Mouse (Mus musculus) kidney, adult 9 months (tissue): ENCODE data around the gene Pou2f3.

Experiments
- DNase-seq: peaks from one replicate; pipeline ENCODE4 v3.0.0; 2022

Gene Pou2f3

DNA sequence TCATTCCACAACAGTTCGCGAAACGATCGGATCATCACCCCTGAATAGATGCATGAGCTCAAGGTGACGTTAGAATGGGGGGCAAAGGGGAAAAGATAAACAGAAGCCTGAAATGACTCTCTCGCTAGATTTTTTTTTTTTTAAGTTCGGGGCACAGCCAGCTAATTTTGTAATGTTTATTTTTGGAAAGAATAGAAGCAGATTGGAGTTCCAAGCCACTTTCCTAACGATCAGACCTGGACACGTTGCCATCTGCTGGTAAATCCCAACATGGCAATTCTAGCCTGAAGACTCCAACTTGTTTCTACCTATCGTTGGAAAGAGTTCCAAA is 103.0 kb downstream of the Pou2f3 start, which contains the start of gene Arhgef12:
Arhgef12 (minus strand) TSS at position 53 of the 331 bp plus-strand sequence.
- peak; percentile 82 for DNase-seq

DNA sequence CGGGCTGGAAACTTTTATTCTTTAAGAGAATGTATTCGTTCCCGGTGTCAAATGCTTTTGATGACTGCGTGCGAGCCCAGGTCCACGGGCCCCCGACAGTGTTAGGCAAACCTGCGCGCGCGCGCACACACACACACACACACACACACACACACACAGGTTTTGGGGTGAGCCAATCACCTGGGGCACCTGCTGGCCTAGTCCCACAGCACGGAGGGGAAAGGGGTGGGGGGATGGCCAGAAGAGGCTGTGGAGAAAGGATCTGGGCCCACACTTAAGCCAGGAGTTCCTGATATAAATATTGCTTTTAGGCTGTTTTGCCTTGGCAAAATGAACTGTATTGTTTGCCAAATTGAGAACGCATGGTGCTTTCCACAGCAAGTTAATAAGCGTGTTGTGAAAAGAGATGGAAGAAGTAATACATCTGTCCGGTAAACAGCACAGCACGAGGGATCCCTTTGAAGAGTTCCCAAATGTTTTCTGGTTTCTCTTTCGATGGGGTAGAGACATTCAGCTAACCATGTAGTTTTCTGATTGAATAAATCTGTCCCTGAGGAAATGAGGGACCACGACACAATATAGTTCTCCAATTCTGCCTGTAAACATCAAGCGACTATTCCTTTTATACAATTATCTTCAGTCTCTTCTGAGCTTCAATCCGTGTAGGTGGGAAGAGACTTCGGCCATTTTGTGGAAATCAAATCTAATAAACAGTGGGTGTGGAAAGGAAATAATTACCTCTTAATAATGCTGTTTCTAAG is 103.6 kb downstream of the Pou2f3 start:
- DNase-seq: peak; percentile 62

DNA sequence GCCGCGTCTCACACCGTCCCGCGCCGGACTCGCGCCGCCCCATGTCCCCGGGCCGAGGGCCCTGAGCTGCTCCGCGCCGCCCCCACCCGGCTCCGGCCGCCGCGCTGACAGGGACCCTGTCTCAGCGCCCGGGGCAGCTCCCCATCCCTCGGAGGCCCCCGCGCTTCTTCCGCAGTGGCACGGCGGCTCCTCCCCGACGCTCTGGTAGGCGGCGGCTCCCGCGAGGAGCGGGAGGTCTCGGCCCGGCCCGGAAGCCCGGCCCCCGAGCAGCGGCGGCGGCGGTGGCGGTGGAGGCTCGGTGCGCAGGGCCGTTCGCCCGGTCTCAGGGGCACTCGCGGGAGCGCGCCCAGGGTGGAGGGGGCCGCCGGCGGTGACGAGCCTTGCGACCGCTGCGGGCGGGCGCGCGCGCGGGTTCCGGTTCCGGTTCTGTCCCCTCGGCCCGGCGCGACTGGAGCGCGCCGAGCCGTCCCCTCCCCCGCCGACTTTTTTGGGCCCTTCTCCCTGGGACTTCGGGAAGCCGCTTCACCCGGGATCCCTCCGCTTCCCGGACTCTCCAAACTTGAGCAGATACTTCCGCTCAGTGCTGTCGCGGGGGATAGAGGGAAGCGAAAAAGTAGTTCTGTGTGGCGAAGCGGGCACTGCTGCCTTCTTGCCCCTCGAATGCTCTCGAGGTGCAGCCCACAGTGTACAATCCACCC is 104.4 kb downstream of the Pou2f3 start:
- DNase-seq: peak; percentile 94

DNA sequence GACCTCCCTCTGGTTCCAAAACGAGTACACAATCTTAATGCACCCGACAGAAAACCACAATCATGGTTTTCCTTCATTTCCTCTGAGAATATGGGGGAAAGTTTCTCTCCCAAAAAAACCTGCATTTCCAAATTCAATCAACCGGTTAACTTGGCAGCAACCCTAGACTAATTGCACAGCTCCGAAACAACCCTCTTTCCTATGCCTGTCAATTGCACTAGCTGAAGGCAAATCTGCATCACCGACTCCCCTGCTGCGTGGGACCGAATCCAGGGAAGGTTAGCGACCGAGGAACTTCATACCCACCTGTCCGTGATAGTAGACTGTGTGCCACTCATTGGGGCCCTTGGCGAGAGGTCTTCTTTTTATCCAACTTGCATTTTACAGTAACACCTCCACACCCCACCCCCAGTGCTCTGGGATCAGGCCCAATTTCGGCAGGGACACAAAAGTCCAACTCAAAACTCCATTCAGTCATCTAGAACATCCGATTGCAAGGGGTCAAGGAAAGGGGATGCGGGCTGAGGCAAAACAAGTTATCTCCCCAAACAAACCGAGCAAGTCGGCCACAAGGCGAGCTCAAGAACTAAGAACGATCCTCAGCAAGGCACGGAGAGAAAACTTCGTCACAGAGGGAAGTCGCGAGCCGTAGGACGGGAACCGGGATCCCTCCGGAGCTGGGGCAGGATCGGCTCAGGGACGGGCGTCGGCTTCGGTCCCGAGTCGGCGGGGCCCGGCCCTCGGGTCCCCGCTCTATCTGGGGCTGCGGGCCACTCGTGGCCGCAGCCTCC is 105.1 kb downstream of the Pou2f3 start:
- peak; percentile 86 for DNase-seq

DNA sequence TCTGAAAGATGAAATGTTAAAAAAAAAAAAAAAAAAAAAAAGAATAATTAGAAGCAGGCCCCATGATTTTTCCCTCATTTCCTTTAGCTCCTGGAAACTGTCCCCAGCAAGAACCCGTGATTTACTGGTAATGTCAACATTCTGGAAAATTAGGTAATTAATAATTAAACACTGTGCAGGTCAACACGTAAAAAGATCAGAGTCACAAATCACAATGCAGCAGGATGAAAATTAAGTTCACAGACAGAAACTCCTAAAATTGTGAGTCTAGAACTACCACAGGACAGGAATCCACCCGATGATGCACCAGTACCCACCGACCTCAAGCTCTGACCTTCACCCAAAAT is 105.7 kb downstream of the Pou2f3 start:
- DNase-seq: peak; percentile 53

DNA sequence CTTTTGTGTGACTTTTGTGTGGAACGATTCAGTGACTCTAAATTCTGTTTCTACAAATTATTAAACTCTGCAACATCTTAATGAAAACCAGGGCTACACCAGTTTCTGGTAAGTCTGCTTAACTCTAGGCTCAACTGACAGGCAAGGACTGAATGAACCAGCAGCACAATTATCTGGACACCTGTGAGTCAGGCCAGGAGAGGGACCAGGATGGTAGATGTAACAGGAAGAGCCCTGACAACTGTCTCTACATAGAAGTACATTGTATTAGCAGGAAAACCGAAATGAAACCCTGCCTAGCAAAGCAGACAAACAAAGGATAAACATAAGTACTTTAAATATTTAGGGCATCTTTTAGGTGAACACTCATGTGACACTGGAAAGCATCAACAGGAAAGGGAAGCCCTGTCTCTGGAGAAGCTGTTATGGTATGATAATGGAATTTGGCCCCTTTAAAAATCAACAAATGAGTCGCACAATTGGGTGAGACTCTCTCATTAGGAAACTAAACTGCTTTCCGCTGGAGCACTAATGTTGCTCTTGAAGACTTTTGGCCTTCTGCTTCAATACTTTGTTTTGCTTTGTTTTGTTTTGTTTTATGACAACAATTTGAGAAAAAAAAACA is 106.4 kb downstream of the Pou2f3 start:
- no peak for DNase-seq

DNA sequence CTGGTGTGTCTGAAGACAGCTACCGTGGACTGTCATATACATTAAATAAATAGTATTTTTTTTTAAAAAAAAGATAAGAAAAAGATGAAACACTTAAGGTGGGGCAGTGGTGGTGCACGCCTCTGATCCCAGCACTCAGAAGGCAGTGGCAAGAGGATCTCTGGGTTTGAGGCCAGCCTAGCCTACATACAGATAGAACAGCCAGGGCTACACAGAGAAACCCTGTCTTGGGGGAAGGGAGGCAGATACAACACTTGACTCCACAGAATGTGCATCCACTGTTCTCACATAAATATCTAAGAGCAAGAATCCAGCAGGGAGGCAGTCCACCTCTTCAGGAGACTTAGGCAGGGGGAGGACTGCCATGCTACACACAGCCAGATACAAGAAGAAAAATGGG is 107.2 kb downstream of the Pou2f3 start:
- no peak for DNase-seq

DNA sequence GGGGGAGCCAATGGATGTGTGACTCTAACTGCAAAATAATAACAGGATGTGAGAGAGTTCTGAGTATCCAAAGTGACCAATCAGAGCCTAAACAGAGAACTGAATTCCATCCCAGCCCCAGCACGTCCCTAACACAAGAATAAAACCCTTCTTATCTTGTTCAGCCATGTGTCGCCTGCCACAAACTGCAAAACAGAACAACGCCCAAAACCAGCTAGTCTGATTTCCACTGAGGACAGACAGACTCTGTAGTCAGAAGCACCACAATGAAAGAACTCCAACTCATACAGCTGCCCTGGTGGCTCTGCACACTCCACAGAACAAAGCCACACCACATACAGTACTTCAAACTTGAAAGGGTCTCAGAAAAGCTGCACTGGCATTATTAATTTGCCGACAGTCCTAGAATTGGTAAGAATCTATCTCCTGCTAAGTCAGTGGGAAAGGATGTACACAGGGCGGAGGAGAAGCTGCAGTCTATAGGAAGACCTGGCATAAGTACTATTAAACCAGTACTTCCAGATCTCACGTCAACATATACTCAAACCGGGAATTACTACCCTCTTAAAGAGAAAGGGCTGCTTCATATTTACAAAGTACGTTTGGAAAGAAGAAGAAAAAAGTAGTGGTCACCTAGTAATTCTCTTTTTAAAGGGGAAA is 108.1 kb downstream of the Pou2f3 start:
- no peak for DNase-seq

DNA sequence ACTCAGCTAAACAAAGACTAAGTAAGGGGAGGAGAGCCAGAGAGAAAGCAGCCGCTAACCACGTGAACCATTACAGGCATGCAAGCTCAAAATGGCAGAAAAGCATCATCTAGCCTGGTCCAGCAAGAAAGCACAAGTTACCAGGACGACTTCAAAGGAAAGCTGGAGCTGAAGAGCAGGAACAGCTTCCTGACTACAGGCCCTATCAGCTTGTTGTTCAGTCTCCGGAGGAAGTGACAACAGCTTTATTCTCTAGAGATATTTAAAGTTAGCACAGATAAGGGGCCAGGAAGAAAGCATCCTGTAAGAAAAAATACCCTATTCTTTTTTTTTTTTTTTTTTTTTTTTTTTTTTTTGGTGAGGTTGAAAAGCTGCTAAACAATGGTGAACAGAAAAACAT is 111.2 kb downstream of the Pou2f3 start:
- DNase-seq: peak; percentile 39

DNA sequence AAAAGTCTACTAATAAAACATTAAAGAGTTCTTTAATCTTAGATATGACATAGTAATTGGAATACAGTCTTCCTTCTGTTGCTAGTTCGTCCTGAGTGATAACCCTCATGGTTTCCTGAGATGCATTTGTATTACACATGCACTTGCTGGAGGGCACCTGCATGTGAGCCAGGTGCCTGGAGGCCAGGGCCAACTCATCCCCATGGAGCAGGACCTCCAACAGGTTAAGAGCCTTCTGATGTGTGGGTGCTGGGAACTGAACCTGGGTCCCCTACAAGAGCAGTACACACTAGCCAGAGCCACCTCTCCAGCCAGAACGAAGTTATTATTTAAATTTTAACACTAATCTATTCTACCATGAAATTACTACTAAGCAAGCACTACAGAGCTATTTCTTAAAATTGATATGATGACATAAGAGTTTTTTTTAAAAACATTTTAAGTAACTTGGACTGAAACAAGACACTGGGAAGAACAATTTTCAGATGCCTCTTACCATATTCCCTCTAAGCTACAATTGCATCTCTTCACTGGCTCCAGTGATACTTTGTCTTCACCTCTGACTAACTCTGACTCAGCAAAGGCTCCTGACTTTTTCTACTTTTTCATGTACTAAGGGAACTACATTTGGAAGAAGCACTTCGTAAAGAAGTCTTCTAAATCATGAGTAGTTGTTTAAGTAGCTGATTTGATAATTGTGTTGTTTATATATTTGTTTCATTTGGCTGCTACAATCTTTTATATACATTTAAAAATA is 112.2 kb downstream of the Pou2f3 start:
- no peak for DNase-seq

DNA sequence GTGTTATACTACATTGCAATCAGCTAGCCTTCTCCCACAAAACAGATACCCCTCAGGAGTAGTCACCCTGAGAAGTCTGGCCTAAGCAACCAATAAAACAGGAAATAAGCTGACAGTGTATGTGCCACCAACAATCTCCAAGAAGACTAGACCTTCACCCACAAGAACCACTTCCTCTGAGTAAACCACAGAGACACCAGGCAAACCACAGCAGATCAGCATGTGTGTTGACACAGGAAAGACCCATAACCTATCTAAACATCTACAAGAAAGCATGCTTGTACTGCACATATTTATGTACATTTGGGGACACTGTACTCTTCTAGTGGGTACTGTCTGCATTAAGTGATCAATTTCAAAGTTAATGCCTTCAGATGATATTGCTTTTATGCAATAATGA is 113.8 kb downstream of the Pou2f3 start:
- no peak for DNase-seq

DNA sequence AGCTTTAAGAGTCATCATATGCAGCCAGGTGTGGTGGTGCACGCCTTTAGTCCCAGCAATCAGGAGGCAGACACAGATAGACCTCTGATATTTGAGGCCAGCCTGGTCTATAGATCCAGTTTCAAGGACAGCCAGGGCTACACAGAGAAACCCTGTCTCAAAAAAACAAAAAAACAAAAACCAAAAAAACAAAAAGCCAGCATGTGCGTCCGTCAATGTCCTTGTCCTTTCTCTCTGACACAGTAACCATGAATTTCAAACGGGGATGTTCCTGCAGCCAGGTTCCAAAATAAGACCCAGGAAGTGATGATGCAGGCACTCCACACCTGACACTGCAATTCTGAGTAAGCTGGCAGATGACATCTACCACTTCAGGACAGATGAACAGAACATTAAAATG is 115.3 kb downstream of the Pou2f3 start:
- no peak for DNase-seq

DNA sequence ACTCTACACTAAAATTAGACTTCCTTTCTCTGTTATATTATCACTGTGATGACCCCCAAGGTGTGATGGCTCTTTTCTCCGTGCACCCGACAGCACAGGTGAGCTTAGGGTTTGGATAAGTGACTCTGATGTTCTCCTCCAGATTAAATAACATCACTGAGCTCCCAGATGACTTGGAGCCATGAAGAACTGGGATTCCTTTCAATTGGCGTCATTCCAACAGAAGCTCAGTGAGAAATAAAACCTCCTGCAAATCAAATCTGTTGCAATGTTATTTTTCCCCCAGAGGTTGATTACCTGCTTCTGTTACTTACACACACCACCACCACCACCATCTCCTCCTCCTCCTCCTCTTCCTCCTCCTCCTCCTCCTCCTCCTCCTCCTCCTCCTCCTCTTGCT is 116.4 kb downstream of the Pou2f3 start:
- DNase-seq: peak; percentile 49

DNA sequence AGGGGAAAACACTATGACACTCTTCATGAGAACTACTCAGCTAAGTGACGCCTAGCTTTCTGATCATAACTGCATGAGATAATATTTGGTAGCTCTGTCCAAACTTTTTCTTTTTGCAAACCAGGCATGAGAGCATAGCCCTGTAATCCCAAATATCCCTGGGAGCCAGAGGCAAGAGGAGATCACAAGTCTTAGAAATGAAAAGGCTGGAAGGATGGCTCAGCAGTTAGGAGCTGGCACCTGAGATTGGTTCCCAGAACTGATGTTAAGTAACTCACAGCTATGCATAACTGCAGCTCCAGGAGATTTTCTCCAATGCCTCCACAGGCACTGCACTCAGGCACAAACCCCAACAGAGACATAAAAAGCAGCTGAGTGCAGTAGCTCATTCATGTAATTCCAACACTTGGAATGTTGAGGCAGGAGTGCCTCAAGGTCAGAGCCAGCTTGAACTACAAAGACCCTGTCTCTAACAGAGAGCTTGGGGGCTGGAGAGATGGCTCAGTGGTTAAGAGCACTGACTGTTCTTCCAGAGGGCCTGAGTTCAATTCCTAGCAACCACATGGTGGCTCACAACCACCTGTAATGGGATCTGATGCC is 124.4 kb downstream of the Pou2f3 start:
- no peak for DNase-seq

DNA sequence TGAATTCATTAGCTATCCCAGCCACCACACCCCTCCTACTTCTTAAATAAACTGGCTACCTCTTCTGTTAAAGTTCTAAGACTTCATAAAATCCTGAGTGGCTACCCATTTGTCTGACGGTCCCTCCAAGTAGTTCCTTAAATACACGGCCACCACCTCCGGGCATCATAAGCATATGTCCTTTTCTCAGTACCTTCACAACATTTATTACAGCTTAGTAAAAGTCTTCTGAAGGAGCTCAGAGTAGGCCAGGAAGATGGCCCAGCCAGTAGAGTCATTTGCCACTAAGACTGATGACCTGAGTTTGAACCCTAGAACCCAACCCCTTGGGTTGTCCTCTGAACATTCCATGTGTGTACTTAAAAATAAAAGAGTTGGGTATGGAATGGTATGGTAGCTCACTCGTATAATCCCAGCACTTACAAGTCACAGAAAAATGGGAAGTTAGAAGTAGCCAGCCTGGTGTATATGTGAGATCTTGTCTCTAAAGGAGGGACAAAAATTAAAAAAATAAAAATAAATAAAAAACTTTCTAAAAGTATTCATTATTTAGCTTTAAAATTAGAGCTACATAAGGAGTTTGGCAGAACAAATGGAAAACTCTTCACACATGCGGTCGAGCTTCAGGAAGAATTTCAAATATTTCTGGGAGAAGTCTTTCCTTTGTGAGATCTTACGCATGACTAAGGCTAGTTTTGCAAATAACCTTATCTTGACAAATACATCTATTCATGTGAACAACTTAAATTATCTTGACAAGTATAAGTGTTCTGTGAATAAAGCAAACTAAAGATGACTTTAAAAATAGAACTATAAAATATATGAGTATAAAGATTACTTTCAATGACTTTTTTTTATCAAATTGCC is 125.4 kb downstream of the Pou2f3 start:
- no peak for DNase-seq

DNA sequence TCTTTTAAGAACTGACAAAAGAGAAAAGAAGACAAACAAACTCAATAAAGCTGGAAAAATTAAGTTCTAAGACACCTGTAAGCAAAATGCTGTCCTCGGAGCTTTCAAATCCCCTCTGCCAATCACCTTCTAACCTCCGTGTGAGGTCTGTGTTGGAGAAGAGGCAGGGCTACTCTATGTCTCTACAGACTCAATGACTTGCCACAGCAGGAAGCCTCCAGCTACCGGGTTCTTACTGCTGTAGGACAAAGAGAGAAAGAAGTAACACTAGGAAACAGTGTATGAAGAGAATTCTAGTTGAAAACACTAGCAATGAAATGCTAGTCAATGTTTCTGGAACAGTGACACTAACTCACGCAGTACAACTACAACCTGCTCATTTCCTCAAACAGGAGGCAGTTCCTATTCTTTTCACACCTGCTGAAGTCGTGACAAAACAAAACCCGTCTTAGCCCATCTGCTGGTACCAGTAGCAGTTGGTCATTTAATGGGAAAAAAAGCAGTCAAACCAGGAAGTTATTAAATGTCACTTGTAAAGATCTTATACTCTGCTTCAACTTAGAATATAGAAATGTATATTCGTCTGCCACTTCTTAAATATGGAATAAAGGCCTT is 126.6 kb downstream of the Pou2f3 start:
- no peak for DNase-seq

DNA sequence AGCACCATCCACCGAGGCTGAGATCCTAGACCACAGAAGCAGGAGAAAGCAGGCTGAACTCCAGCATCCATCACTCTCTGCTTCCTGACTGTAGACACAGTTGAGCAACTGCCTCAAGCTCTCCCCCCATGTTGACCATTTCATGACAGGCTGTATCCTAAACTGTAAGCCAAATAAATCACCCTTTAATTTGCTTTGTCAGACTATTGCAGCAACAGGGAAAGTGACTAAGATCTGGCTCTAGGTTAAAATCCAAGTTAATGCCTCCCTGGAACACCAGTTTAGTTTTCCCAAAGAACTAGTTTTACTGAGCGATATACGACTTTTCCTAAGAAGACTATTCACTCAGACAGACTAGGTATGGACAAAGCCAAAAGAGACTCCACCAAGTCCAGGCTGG is 131.5 kb downstream of the Pou2f3 start:
- no peak for DNase-seq

DNA sequence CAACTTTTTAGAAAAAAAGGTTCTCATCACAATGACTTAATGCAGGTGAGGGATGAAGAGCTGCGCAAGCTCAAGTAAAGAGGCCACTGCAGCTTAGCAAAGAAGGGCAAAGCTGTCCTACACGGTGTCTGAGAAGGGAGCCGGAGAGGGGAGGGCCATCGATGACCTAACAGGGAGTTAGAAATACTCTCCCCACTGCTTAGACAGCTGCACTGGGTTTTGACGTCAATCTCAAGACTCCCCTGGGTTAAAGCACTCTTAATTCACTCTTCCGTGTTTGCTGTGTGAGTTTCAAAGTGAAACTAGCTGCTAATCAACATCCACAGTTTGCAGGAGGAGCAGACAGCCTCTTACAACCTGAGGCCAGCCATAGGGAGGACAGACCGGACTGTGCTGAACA is 134.0 kb downstream of the Pou2f3 start:
- no peak for DNase-seq

DNA sequence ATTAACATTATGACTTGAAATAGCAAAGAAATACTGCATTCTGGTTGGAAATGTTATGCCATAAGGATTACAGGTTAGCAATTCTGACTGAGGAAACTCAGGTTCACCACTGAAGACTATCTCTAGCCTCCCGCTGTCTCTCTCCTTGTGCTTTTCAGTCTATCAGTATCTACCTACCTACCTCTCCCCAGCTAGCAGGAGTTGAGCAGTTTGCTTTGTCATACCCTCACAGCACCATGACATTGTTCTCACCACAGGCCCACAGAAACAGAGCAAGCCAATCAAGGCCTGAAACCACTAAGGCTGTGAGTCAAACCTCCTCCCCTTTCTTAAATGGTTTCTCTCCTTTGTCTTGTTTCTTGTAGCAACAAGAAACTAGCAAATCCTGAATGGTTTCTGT is 135.6 kb downstream of the Pou2f3 start:
- DNase-seq: no peak
